Mouse (Mus musculus): Measurements from ENCODE around the gene Sec63. TPM values are rescaled to one million over a fixed set of nuclear protein-coding genes. Genes with fewer than 3 reads are reported as not detected.

Gene Sec63
- polyA plus RNA-seq, 1 experiment from 2014 or later, result 23.0 TPM

DNA sequence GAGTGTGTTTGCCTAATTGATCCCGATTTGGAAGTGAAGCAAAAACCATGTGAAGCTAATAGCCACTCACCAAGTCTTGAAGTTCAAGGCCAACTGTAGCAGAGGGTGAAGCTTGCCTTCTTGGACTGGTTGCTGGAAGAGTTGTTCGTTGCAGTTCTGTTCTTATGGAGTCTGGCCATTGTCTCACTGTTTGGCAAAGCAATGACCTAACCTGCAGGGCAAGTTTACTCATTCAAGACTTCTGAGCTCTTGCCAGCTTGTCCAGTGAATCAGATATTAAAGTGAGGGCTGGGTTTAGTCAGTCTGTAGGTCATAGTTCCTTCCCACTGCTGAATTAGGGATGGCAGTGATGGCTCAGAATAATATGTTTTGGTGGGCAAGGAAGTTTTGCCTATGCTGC lies 7.0 kb upstream of the Sec63 start:
- Histone ChIP-seq H3K27ac (ENCODE audit: low read depth, low read length) (no peak overlapping the region), H3K9me3 (replicated peaks; ENCODE audit: control insufficient read depth, low read length) (no peaks in the 10 kb centered on the region), H3K4me1 (ENCODE audit: control insufficient read depth, insufficient read depth, low read length) (no peaks in the 10 kb centered on the region), H3K36me3 (ENCODE audit: control insufficient read depth, insufficient read depth, low read length) (no peaks in the 10 kb centered on the region), H3K4me3 (ENCODE audit: low read depth, low read length) (no peak overlapping the region), H3K4me2 (ENCODE audit: low read length) (no peak overlapping the region), H3K27me3 (replicated peaks; ENCODE audit: control insufficient read depth, insufficient read depth, low read length) (no peaks in the 10 kb centered on the region), H3K9ac (ENCODE audit: low read length) (no peak overlapping the region)
- ATAC-seq, result no peak
- WGBS, result 84% methylated on average over 2 of the region's 2 CpGs
- DNase-seq (ENCODE audit: low spot score), result no peak

DNA sequence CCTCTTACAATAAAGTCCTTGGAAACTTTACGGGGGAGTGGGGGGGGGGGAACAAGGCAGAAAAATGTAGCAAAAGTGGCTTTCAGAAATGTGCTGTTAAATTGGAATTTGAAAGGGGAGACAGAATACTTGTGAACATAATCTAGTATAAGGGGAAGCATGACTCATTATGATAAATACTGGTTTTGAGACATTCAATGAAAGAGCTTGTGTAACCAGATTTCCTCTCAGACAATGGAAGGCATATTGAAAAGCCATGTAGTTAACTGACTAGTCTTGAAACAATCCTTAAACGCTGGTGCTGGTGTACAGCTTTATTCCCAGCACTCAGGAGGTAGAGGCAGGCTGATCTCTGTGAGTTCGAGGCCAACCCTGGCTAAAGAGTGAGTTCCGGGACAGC lies 1.6 kb upstream of the Sec63 start:
- no peaks in the 10 kb centered on the region for H3K36me3 ChIP-seq (ENCODE audit: control insufficient read depth, insufficient read depth, low read length)
- peaks cover 20% of the 10 kb centered on the region for H3K4me1 ChIP-seq (ENCODE audit: control insufficient read depth, insufficient read depth, low read length)
- no peak for DNase-seq (ENCODE audit: low spot score)
- H3K27ac ChIP-seq (ENCODE audit: low read depth, low read length), result no peak overlapping the region
- H3K27me3 ChIP-seq (replicated peaks; ENCODE audit: control insufficient read depth, insufficient read depth, low read length), result no peaks in the 10 kb centered on the region
- no peak overlapping the region for H3K9ac ChIP-seq (ENCODE audit: low read length)
- H3K4me3 ChIP-seq (ENCODE audit: low read depth, low read length), result no peak overlapping the region
- WGBS, result 81% methylated on average over 4 of the region's 4 CpGs
- no peaks in the 10 kb centered on the region for H3K9me3 ChIP-seq (replicated peaks; ENCODE audit: control insufficient read depth, low read length)
- H3K4me2 ChIP-seq (ENCODE audit: low read length), result no peak overlapping the region
- no peak for ATAC-seq

DNA sequence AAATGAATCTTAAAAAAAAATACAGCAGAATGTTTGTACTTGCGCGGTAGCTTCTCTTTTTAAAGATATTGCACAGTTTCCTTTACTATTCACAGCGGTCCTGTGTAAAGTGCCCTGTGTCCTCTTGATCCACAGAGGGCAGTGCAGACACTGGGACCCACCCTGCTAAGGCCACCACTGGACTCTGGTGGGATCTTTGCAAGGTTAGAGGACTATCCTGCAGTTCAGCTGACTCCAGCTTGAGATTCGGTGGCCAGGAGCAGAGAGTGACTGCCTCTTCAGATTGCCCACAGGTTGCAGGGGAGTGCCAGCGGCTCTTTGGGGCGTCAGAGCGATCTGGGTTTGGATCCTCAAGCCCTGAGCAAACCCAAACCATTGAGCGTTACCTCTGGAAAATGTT lies 967 bp upstream of the Sec63 start:
- H3K9ac ChIP-seq (ENCODE audit: low read length), result no peak overlapping the region
- ATAC-seq (no peak), DNase-seq (ENCODE audit: low spot score) (no peak)
- H3K36me3 ChIP-seq (ENCODE audit: control insufficient read depth, insufficient read depth, low read length), result no peaks in the 10 kb centered on the region
- peaks cover 22% of the 10 kb centered on the region for H3K4me1 ChIP-seq (ENCODE audit: control insufficient read depth, insufficient read depth, low read length)
- no peak overlapping the region for H3K27ac ChIP-seq (ENCODE audit: low read depth, low read length)
- H3K4me3 ChIP-seq (ENCODE audit: low read depth, low read length), result no peak overlapping the region
- no peak overlapping the region for H3K4me2 ChIP-seq (ENCODE audit: low read length)
- WGBS, result 63% methylated on average over 8 of the region's 8 CpGs
- H3K27me3 ChIP-seq (replicated peaks; ENCODE audit: control insufficient read depth, insufficient read depth, low read length), result no peaks in the 10 kb centered on the region
- no peaks in the 10 kb centered on the region for H3K9me3 ChIP-seq (replicated peaks; ENCODE audit: control insufficient read depth, low read length)

DNA sequence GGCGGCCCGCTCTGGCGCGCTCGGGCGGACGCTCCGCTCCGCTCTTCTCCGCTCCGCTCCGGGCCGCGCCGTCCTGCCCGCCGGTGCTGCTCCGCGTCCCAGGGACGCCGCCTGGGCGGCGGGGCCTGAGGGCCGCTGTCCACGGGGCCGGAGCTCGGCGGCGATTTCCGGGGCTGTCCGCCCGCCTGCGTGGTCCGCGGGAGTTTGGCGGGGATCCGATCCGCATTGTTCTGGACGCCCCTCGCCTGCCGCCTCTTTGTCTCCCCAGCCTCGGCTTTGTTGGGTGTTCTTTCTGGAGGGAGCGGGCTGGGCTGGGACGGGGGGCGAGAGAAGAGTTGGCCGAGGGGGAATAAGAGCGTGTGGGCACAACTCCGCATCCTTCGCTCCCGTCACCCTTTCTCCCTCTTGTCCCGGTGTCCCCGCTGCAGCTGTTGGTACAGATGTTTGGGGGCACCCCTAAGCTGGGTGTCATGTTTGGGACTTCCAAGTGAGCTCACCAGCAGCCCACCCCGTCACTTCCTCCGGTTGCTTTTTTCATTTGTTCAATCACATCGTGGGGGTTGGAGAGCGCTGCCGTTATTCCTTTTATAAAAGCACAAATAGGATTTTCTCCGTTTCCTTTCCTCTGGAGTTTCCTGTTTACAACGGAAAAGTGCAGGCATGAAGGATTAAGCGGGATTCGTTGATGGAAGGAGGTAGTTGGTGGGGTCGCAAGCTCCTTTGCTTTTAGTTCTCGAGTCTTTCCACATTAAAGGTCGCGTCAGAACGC lies 789 bp downstream of the Sec63 start:
- Histone ChIP-seq H3K4me3 (ENCODE audit: low read depth, low read length) (peak overlapping the region; percentile 97), H3K27ac (ENCODE audit: low read depth, low read length) (peak overlapping the region; percentile 92), H3K4me1 (ENCODE audit: control insufficient read depth, insufficient read depth, low read length) (peaks cover 22% of the 10 kb centered on the region), H3K9me3 (replicated peaks; ENCODE audit: control insufficient read depth, low read length) (no peaks in the 10 kb centered on the region), H3K4me2 (ENCODE audit: low read length) (peak overlapping the region; percentile 85), H3K36me3 (ENCODE audit: control insufficient read depth, insufficient read depth, low read length) (peaks cover 4% of the 10 kb centered on the region; the same call in 1 of the 2 replicates), H3K9ac (ENCODE audit: low read length) (peak overlapping the region; percentile 98), H3K27me3 (replicated peaks; ENCODE audit: control insufficient read depth, insufficient read depth, low read length) (no peaks in the 10 kb centered on the region)
- peak; percentile 70 for DNase-seq (ENCODE audit: low spot score)
- ATAC-seq, result peak; percentile 68
- WGBS, result under 1% methylated on average over 53 of the region's 66 CpGs

DNA sequence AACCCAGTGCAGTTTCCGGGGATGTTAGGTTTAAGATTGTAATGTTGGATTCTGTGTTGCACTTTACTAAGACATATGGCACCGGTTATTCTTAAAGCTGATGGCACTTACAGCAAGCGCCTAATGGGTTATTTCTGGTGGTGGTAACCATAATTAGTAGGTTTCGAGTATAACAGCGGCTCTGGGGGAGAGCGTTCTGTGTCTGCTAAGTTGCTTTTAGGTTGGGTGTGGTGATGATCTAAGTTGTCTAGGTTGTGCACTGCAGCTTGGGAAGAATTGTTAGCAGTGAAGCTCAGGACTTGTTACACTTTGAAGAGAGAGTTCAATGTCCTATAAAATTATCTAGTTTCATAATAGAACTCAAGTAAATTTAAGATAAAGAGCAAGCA lies 1.4 kb downstream of the Sec63 start:
- DNase-seq (ENCODE audit: low spot score), result no peak
- ATAC-seq, result no peak

GRCm38 (mm10) chr10:42763246-42763645 lies 1.9 kb downstream of the Sec63 start:
- peaks cover 5% of the 10 kb centered on the region; the same call in 1 of the 2 replicates for H3K36me3 ChIP-seq (ENCODE audit: control insufficient read depth, insufficient read depth, low read length)
- no peak overlapping the region for H3K27ac ChIP-seq (ENCODE audit: low read depth, low read length)
- H3K9me3 ChIP-seq (replicated peaks; ENCODE audit: control insufficient read depth, low read length), result no peaks in the 10 kb centered on the region
- H3K4me1 ChIP-seq (ENCODE audit: control insufficient read depth, insufficient read depth, low read length), result peaks cover 22% of the 10 kb centered on the region
- 31% methylated on average over 4 of the region's 4 CpGs for WGBS
- no peak for ATAC-seq
- H3K27me3 ChIP-seq (replicated peaks; ENCODE audit: control insufficient read depth, insufficient read depth, low read length), result no peaks in the 10 kb centered on the region
- H3K4me3 ChIP-seq (ENCODE audit: low read depth, low read length), result peak overlapping the region; percentile 97
- peak overlapping the region; percentile 98 for H3K9ac ChIP-seq (ENCODE audit: low read length)
- no peak for DNase-seq (ENCODE audit: low spot score)
- peak overlapping the region; percentile 85 for H3K4me2 ChIP-seq (ENCODE audit: low read length)

More for the DNA sequence above, 1.4 kb downstream of the Sec63 start:
- peak overlapping the region; percentile 97 for H3K4me3 ChIP-seq (ENCODE audit: low read depth, low read length)
- H3K4me1 ChIP-seq (ENCODE audit: control insufficient read depth, insufficient read depth, low read length), result peaks cover 22% of the 10 kb centered on the region
- peak overlapping the region; percentile 85 for H3K4me2 ChIP-seq (ENCODE audit: low read length)
- peak overlapping the region; percentile 98 for H3K9ac ChIP-seq (ENCODE audit: low read length)
- H3K27me3 ChIP-seq (replicated peaks; ENCODE audit: control insufficient read depth, insufficient read depth, low read length), result no peaks in the 10 kb centered on the region
- H3K9me3 ChIP-seq (replicated peaks; ENCODE audit: control insufficient read depth, low read length), result no peaks in the 10 kb centered on the region
- H3K27ac ChIP-seq (ENCODE audit: low read depth, low read length), result peak overlapping the region; percentile 92
- H3K36me3 ChIP-seq (ENCODE audit: control insufficient read depth, insufficient read depth, low read length), result peaks cover 5% of the 10 kb centered on the region; the same call in 1 of the 2 replicates
- under 1% methylated on average over 6 of the region's 6 CpGs for WGBS

DNA sequence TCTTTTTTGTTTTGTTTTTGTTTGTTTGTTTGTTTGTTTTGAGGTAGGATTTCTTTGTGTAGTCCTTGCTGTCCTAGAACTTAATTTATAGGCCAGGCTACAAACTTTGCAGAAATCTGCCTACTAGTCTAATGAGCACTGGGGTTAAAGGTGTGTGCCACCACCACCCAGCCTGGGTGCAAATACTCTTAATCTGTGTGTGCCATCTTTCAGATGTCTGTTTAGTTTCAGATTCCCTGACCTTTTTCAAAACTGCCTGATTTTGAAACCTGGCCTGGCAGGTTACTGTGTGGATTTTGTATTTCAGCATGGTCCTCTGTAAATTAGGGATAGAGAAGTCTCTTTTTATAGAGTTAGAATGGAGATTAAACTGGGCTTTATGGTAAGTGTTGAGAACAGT lies 4.0 kb downstream of the Sec63 start:
- no peak overlapping the region for H3K4me3 ChIP-seq (ENCODE audit: low read depth, low read length)
- H3K27me3 ChIP-seq (replicated peaks; ENCODE audit: control insufficient read depth, insufficient read depth, low read length), result no peaks in the 10 kb centered on the region
- peaks cover 5% of the 10 kb centered on the region; the same call in 1 of the 2 replicates for H3K36me3 ChIP-seq (ENCODE audit: control insufficient read depth, insufficient read depth, low read length)
- DNase-seq (ENCODE audit: low spot score) (no peak), ATAC-seq (no peak)
- no peak overlapping the region for H3K27ac ChIP-seq (ENCODE audit: low read depth, low read length)
- H3K4me2 ChIP-seq (ENCODE audit: low read length), result no peak overlapping the region
- H3K4me1 ChIP-seq (ENCODE audit: control insufficient read depth, insufficient read depth, low read length), result peaks cover 22% of the 10 kb centered on the region
- no peak overlapping the region for H3K9ac ChIP-seq (ENCODE audit: low read length)
- no peaks in the 10 kb centered on the region for H3K9me3 ChIP-seq (replicated peaks; ENCODE audit: control insufficient read depth, low read length)

GRCm38 (mm10) chr10:42775450-42775849 lies 14.2 kb downstream of the Sec63 start:
- 93% methylated on average over 3 of the region's 3 CpGs for WGBS
- no peak overlapping the region for H3K4me2 ChIP-seq (ENCODE audit: low read length)
- no peaks in the 10 kb centered on the region for H3K36me3 ChIP-seq (ENCODE audit: control insufficient read depth, insufficient read depth, low read length)
- no peaks in the 10 kb centered on the region for H3K9me3 ChIP-seq (replicated peaks; ENCODE audit: control insufficient read depth, low read length)
- H3K9ac ChIP-seq (ENCODE audit: low read length), result no peak overlapping the region
- H3K4me1 ChIP-seq (ENCODE audit: control insufficient read depth, insufficient read depth, low read length), result no peaks in the 10 kb centered on the region
- no peaks in the 10 kb centered on the region for H3K27me3 ChIP-seq (replicated peaks; ENCODE audit: control insufficient read depth, insufficient read depth, low read length)
- ATAC-seq, result no peak
- DNase-seq (ENCODE audit: low spot score), result no peak
- H3K4me3 ChIP-seq (ENCODE audit: low read depth, low read length), result no peak overlapping the region
- no peak overlapping the region for H3K27ac ChIP-seq (ENCODE audit: low read depth, low read length)

- DNase-seq (ENCODE audit: low spot score), result no peak
- Histone ChIP-seq H3K9ac (ENCODE audit: low read length) (no peak overlapping the region), H3K27ac (ENCODE audit: low read depth, low read length) (no peak overlapping the region), H3K4me3 (ENCODE audit: low read depth, low read length) (no peak overlapping the region), H3K27me3 (replicated peaks; ENCODE audit: control insufficient read depth, insufficient read depth, low read length) (no peaks in the 10 kb centered on the region), H3K4me1 (ENCODE audit: control insufficient read depth, insufficient read depth, low read length) (no peaks in the 10 kb centered on the region), H3K36me3 (ENCODE audit: control insufficient read depth, insufficient read depth, low read length) (0 out of 2 replicates have a peak, but pooled peaks cover 4% of the 10 kb centered on the region), H3K9me3 (replicated peaks; ENCODE audit: control insufficient read depth, low read length) (no peaks in the 10 kb centered on the region), H3K4me2 (ENCODE audit: low read length) (no peak overlapping the region)
- no peak for ATAC-seq
- 97% methylated on average over 2 of the region's 2 CpGs for WGBS
Measured at GRCm38 (mm10) chr10:42780753-42781152, 19.5 kb downstream of the Sec63 start.
